Mouse (Mus musculus) adrenal gland, postnatal 0 days (tissue): ENCODE measurements around the gene Med17. TPM values are rescaled to one million over a fixed set of nuclear protein-coding genes. Genes with fewer than 3 reads are reported as not detected.

Experiments
- microRNA-seq: library from miRNA; unstranded; fragments of <30 nt; microRNA quantifications from one replicate; pipeline ENCODE4, GENCODE M21; 2016; ENCODE audit warnings: borderline replicate concordance; ENCODE audit not compliant: insufficient number of aligned reads
- polyA plus RNA-seq: library from polyadenylated mRNA; unstranded; fragments of >200 nt; fragmentation: Nextera tagmentation; extraction: Ambion mirVana; gene quantifications from 2 replicates; pipeline ENCODE4 v1.2.1, GENCODE M21; 2015

The Med17 gene
- polyA plus RNA-seq, result 25.0 and 34.3 TPM in 2 replicates

GRCm38 (mm10) chr9:15279649-15280490 lies at the start of gene Med17:
Med17 (minus strand) TSS chr9:15279931.

GRCm38 (mm10) chr9:15306398-15307119 lies 26.8 kb upstream of the Med17 start, which contains the start of gene 4931406C07Rik:
4931406C07Rik (minus strand) TSS chr9:15306448.

GRCm38 (mm10) chr9:15305503-15306397 lies 26.0 kb upstream of the Med17 start, which contains the start of gene Taf1d:
Taf1d (plus strand) TSS chr9:15306214.

GRCm38 (mm10) chr9:15239042-15239925 lies 40.4 kb downstream of the Med17 start, which contains the start of gene Vstm5:
Vstm5 (plus strand) TSS chr9:15239045.

Small RNAs within 50 kb of the gene (microRNA-seq; reads per million reads assigned to microRNA genes)
- gene Gm49349 (not detected), gene mmu-mir-7650 (not detected)

Other genes with a start within 250 kb of the Med17 start
- gene Panx1, start 234.5 kb downstream of the Med17 start, polyA plus RNA-seq, result 27.9 and 43.8 TPM in 2 replicates
- gene Hephl1, start 167.8 kb downstream of the Med17 start, polyA plus RNA-seq, result 0.04 TPM in 1 of 2 replicates, not detected in the other
- gene Vstm5, start 40.9 kb downstream of the Med17 start, polyA plus RNA-seq, result 1.9 and 2.4 TPM in 2 replicates
- gene Taf1d, start 26.3 kb upstream of the Med17 start, polyA plus RNA-seq, result 62.6 and 83.9 TPM in 2 replicates
- gene 4931406C07Rik, start 26.5 kb upstream of the Med17 start, polyA plus RNA-seq, result 11.6 and 15.4 TPM in 2 replicates
- gene Cep295, start 77.9 kb upstream of the Med17 start, polyA plus RNA-seq, result 4.5 and 7.8 TPM in 2 replicates
- gene Smco4, start 213.5 kb upstream of the Med17 start, polyA plus RNA-seq, result 1.4 and 2.7 TPM in 2 replicates